Mouse (Mus musculus) CH12.LX (cell line): ENCODE measurements around the gene Epha2. TPM values are rescaled to one million over a fixed set of nuclear protein-coding genes. Genes with fewer than 3 reads are reported as not detected.
A peak's percentile ranks its signal among the peaks of the same experiment; 100 is the strongest.

Experiments
- DNase-seq: peaks from one replicate; pipeline ENCODE4 v3.0.0-alpha.2; 2013; ENCODE audit errors: extremely low read depth
- H3K27ac ChIP-seq: 2 replicates; pipeline ENCODE4 v1.5.1; 2012; ENCODE audit warnings: low read depth, mild to moderate bottlenecking, control low read depth, moderate library complexity; ENCODE audit not compliant: insufficient read depth
- H3K27me3 ChIP-seq: replicated peaks from 2 replicates; pipeline ENCODE3; 2012; ENCODE audit warnings: inconsistent platforms
- H3K36me3 ChIP-seq, 2 experiments: replicated peaks in 1 of 2; 2 replicates each; pipeline versions ENCODE3 to v1.6.1; 2012; ENCODE audit warnings: inconsistent platforms in 1 of 2, low read length in 1 of 2, mild to moderate bottlenecking in 1 of 2, mixed read lengths in 1 of 2, moderate library complexity in 1 of 2; ENCODE audit not compliant: control insufficient read depth in 1 of 2, insufficient read depth in 1 of 2
- H3K4me1 ChIP-seq, 2 experiments: 2 replicates each; pipeline ENCODE4 v1.6.1; 2012; ENCODE audit warnings: inconsistent platforms in 1 of 2, moderate library complexity in 1 of 2; ENCODE audit not compliant: insufficient read depth in 2 of 2, control insufficient read depth in 1 of 2
- H3K4me2 ChIP-seq: 2 replicates; pipeline ENCODE4 v1.6.1; 2012; ENCODE audit warnings: low read depth, mild to moderate bottlenecking, control low read depth; ENCODE audit not compliant: poor library complexity, insufficient read depth, severe bottlenecking
- H3K4me3 ChIP-seq, 3 experiments: fragments of 150-350 bp in 1 of 3; sonication (generic) in 1 of 3; replicated peaks in 1 of 3; 2 replicates each; pipeline versions ENCODE3 to v1.5.1; 2011 to 2012; ENCODE audit warnings: low read depth in 2 of 3, low read length in 2 of 3, mild to moderate bottlenecking in 2 of 3, moderate library complexity in 2 of 3, control low read depth in 1 of 3, improper control_type of control experiment in 1 of 3, inconsistent platforms in 1 of 3, mixed read lengths in 1 of 3; ENCODE audit not compliant: poor library complexity in 1 of 3
- H3K79me2 ChIP-seq: replicated peaks from 2 replicates; pipeline ENCODE4 v1.6.1; 2012; ENCODE audit warnings: mild to moderate bottlenecking, moderate library complexity; ENCODE audit not compliant: control insufficient read depth, poor library complexity, insufficient read depth, severe bottlenecking; ENCODE audit errors: extremely low read depth
- H3K9ac ChIP-seq: 2 replicates; pipeline ENCODE4 v1.6.1; 2012; ENCODE audit warnings: low read depth, mild to moderate bottlenecking, control low read depth, moderate library complexity; ENCODE audit not compliant: insufficient read depth
- H3K9me3 ChIP-seq: replicated peaks from 2 replicates; pipeline ENCODE3; 2012; ENCODE audit warnings: low read length, inconsistent platforms, mixed read lengths
- BHLHE40 ChIP-seq: IDR thresholded peaks from 2 replicates; pipeline ENCODE4 v1.6.1; 2011; ENCODE audit warnings: mild to moderate bottlenecking, low read depth, low read length, improper control_type of control experiment
- MAZ ChIP-seq: IDR thresholded peaks from 2 replicates; pipeline ENCODE4 v1.6.1; 2012; ENCODE audit warnings: low read depth, mild to moderate bottlenecking, inconsistent platforms, low read length, improper control_type of control experiment, moderate library complexity
- MEF2A ChIP-seq: IDR thresholded peaks from 2 replicates; pipeline ENCODE4 v1.6.1; 2014; ENCODE audit warnings: low read depth, mild to moderate bottlenecking, inconsistent platforms, low read length, improper control_type of control experiment, borderline replicate concordance
- NELFE ChIP-seq: IDR thresholded peaks from 2 replicates; pipeline ENCODE4 v1.6.1; 2011; ENCODE audit warnings: low read depth, low read length, improper control_type of control experiment
- POLR2A ChIP-seq: IDR thresholded peaks from 2 replicates; pipeline ENCODE4 v1.6.1; 2011; ENCODE audit warnings: low read depth, mild to moderate bottlenecking, improper control_type of control experiment, low read length
- POLR2AphosphoS2 ChIP-seq: IDR thresholded peaks from 2 replicates; pipeline ENCODE4 v1.6.1; 2011; ENCODE audit warnings: low read depth, low read length, improper control_type of control experiment
- TBP ChIP-seq: conservative IDR thresholded peaks from 2 replicates; pipeline ENCODE4 v1.6.1; 2011; ENCODE audit warnings: low read depth, low read length, improper control_type of control experiment
- USF1 ChIP-seq: IDR thresholded peaks from 2 replicates; pipeline ENCODE4 v1.6.1; 2014; ENCODE audit warnings: low read depth, mild to moderate bottlenecking, inconsistent platforms, low read length, improper control_type of control experiment
- ZC3H11A ChIP-seq: IDR thresholded peaks from 2 replicates; pipeline ENCODE4 v1.6.1; 2012; ENCODE audit warnings: low read depth, mild to moderate bottlenecking, inconsistent platforms, low read length, improper control_type of control experiment
- ZKSCAN1 ChIP-seq: IDR thresholded peaks from 2 replicates; pipeline ENCODE4 v1.6.1; 2012; ENCODE audit warnings: low read depth, inconsistent platforms, low read length, improper control_type of control experiment, borderline replicate concordance
- ZNF384 ChIP-seq: IDR thresholded peaks from 2 replicates; pipeline ENCODE4 v1.6.1; 2012; ENCODE audit warnings: low read depth, low read length, improper control_type of control experiment, inconsistent platforms
- dilution Hi-C: fragments of 300-500 bp; cut with MboI; formaldehyde crosslinking; loops from 2 replicates; pipeline ENCODE4 v1.14.3; 2020; ENCODE audit warnings: low sequenced_read_pairs; ENCODE audit not compliant: extremely low pct_unique_long_range_greater_than_20kb, extremely low pct_ligation_motif_present
- in situ Hi-C: fragments of 300-500 bp; cut with MboI; formaldehyde crosslinking; loops from 3 replicates; pipeline ENCODE4 v1.14.3; 2019; ENCODE audit warnings: low sequenced_read_pairs, low pct_ligation_motif_present, low pct_unique_long_range_greater_than_20kb, mixed read lengths
- polyA plus RNA-seq: library from polyadenylated mRNA; unstranded; fragments of >175 nt; gene quantifications from 2 replicates; pipeline ENCODE4 v1.2.1, GENCODE M21; 2012; ENCODE audit warnings: low read depth; ENCODE audit not compliant: insufficient read length
- total RNA-seq, 2 experiments: library from RNA; depleted of rRNA; stranded (reverse); fragments of 300-350 nt in 1 of 2; fragments of >200 nt in 1 of 2; gene quantifications; 2 replicates each; pipeline ENCODE4 v1.2.3; 2012 to 2014

The Epha2 gene
- total and polyA plus RNA-seq, 3 experiments, result 0.55 to 0.81 (median 0.67) TPM

GRCm38 (mm10) chr4:141308857-141309772 lies 8.1 kb downstream of the Epha2 start:
- no peak overlapping the region for H3K4me3 ChIP-seq
- H3K4me1 ChIP-seq, result peaks cover 13 to 37% of the 10 kb centered on the region in 2 experiments
- dilution Hi-C loops, result no loop called here

GRCm38 (mm10) chr4:141309773-141310145 lies 8.7 kb downstream of the Epha2 start:
- dilution Hi-C loops, result no loop called here
- in situ Hi-C loops, result no loop called here
- Histone ChIP-seq H3K4me1 (peaks cover 11 to 30% of the 10 kb centered on the region in 2 experiments), H3K27me3 (peaks cover 32% of the 10 kb centered on the region), H3K36me3 (peaks cover 0 to 1% of the 10 kb centered on the region in 2 experiments), H3K4me3 (no peak overlapping the region), H3K9me3 (no peaks in the 10 kb centered on the region), H3K27ac (no peak overlapping the region), H3K9ac (no peak overlapping the region), H3K79me2 (no peaks in the 10 kb centered on the region), H3K4me2 (no peak overlapping the region)
- DNase-seq, result no peak
- TF ChIP-seq MAZ, result no peak
- no peak for TF ChIP-seq MEF2A
- no peak for TF ChIP-seq ZC3H11A
- TF ChIP-seq NELFE, result no peak

More at GRCm38 (mm10) chr4:141308857-141309772, 8.1 kb downstream of the Epha2 start:
- DNase-seq, result no peak
- in situ Hi-C loops, result no loop called here
- peaks cover 0 to 1% of the 10 kb centered on the region in 2 experiments for H3K36me3 ChIP-seq
- H3K27me3 ChIP-seq, result peaks cover 27% of the 10 kb centered on the region
- H3K9ac ChIP-seq, result no peak overlapping the region
- TF ChIP-seq ZNF384, result no peak
- TF ChIP-seq MEF2A, result no peak
- TF ChIP-seq TBP, result no peak
- no peak for TF ChIP-seq POLR2AphosphoS2
- TF ChIP-seq POLR2A, result no peak
- no peak for TF ChIP-seq ZKSCAN1
- no peaks in the 10 kb centered on the region for H3K79me2 ChIP-seq
- H3K9me3 ChIP-seq, result no peaks in the 10 kb centered on the region
- no peak overlapping the region for H3K4me2 ChIP-seq
- no peak overlapping the region for H3K27ac ChIP-seq

- Histone ChIP-seq H3K79me2 (no peaks in the 10 kb centered on the region), H3K4me1 (peaks cover 11 to 26% of the 10 kb centered on the region in 2 experiments), H3K27ac (no peak overlapping the region), H3K4me2 (no peak overlapping the region), H3K9me3 (no peaks in the 10 kb centered on the region), H3K4me3 (no peak overlapping the region), H3K27me3 (peaks cover 37% of the 10 kb centered on the region)
- dilution Hi-C loops, result no loop called here
- TF ChIP-seq POLR2A (no peak), BHLHE40 (no peak), USF1 (peak; percentile 4; the same call in 1 of the 2 replicates)
- TF ChIP-seq, all 38 proteins: peak for 1
- in situ Hi-C loops, result no loop called here
- Histone ChIP-seq H3K9ac (no peak overlapping the region), H3K36me3 (peaks cover 0 to 1% of the 10 kb centered on the region in 2 experiments)
- no peak for DNase-seq
Measured at GRCm38 (mm10) chr4:141310191-141310606, 9.2 kb downstream of the Epha2 start.
